Comparison of ENCODE assay signal across 24 mouse cellular contexts in the genomic region with DNA sequence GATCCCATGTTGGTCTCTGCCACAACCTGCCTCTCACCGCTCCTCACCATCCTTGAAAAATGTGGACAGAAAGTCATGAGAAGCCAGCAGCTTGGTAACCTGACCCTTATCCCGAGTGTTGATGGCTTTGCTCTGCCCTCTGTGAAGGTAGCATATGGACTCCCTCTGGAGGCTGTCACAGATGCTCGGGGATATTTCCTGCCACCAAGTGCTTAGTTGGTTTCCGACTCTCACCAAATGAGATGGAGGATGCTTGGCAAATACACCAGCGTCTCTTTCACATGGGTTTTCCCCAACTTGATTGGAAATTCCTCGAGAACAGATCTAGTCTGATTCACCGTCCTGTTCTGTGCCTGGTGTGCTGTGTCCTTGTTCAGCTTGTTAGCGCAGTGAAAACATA. TPM values are rescaled to one million over a fixed set of nuclear protein-coding genes. Genes with fewer than 3 reads are reported as not detected.
"Had no signal": no experiment of that assay in that cellular context is flagged by ENCODE, and none has a peak within 500 bp of the region (broad histone marks: within the 10 kb centered on the region; RNA-seq: fewer than 3 reads in every experiment).

No protein-coding gene starts in this region.

- H3K27ac ChIP-seq: midbrain, embryonic 10.5 days; midbrain, embryonic 12.5 days; midbrain, embryonic 15.5 days; neural tube, embryonic 12.5 days; stomach, embryonic 15.5 days; stomach, postnatal 0 days had no signal

- H3K9me3 ChIP-seq: midbrain, embryonic 10.5 days; midbrain, embryonic 12.5 days; midbrain, embryonic 15.5 days; neural tube, embryonic 12.5 days; stomach, embryonic 15.5 days had no signal

- ATAC-seq: midbrain, embryonic 15.5 days had no signal

- H3K9ac ChIP-seq: lung, embryonic 14.5 days; midbrain, embryonic 12.5 days; midbrain, embryonic 15.5 days; neural tube, embryonic 12.5 days; stomach, embryonic 15.5 days had no signal

- H3K4me3 ChIP-seq: midbrain, embryonic 10.5 days; midbrain, embryonic 12.5 days; midbrain, embryonic 15.5 days; neural tube, embryonic 12.5 days; stomach, embryonic 15.5 days had no signal

- H3K27me3 ChIP-seq: midbrain, embryonic 12.5 days; midbrain, embryonic 15.5 days; neural tube, embryonic 12.5 days; stomach, embryonic 15.5 days had no signal

- H3K36me3 ChIP-seq: midbrain, embryonic 10.5 days; midbrain, embryonic 12.5 days; midbrain, embryonic 15.5 days; neural tube, embryonic 12.5 days; stomach, embryonic 15.5 days had no signal

- H3K4me1 ChIP-seq: midbrain, embryonic 12.5 days; neural tube, embryonic 12.5 days had no signal

- H3K4me2 ChIP-seq: lung, embryonic 14.5 days; midbrain, embryonic 12.5 days; midbrain, embryonic 15.5 days; neural tube, embryonic 12.5 days; stomach, embryonic 15.5 days had no signal

- DNase-seq: lung, adult 18-20 months; lung, embryonic 14.5 days; lung, postnatal 10 days; lung, postnatal 4 days; right cerebral cortex, postnatal 14 days; thymus, adult 2 months; thymus, postnatal 25 days; thymus, postnatal 4 days had no signal

RNA-seq across cellular contexts. Expression of a gene that starts 12.0 kb away (rescaled TPM):
- total RNA-seq: megakaryocyte, adult 5-6 weeks; megakaryocyte-erythroid progenitor cell, adult 5-6 weeks; monocyte, adult 5-6 weeks; neutrophil, adult 5-6 weeks had no signal
- polyA plus RNA-seq: spleen, adult 2 months; thymus, adult 2 months; urinary bladder, adult 2 months had no signal

RNA-seq across cellular contexts. Expression of a gene that starts 24.3 kb away (rescaled TPM):
- total RNA-seq: megakaryocyte, adult 5-6 weeks; megakaryocyte-erythroid progenitor cell, adult 5-6 weeks; monocyte, adult 5-6 weeks; neutrophil, adult 5-6 weeks had no signal

RNA-seq across cellular contexts. Expression of a gene that starts 44.8 kb away (rescaled TPM):
- total RNA-seq: megakaryocyte, adult 5-6 weeks; megakaryocyte-erythroid progenitor cell, adult 5-6 weeks; monocyte, adult 5-6 weeks; neutrophil, adult 5-6 weeks had no signal
- polyA plus RNA-seq: lung, embryonic 14.5 days; lung, embryonic 16.5 days; midbrain, postnatal 0 days; neural tube, embryonic 14.5 days; testis, adult 2 months; urinary bladder, adult 2 months had no signal
